Mouse (Mus musculus) hindbrain, embryonic 13.5 days (tissue): Measurements from ENCODE around the gene Ly6g. TPM values are rescaled to one million over a fixed set of nuclear protein-coding genes. Genes with fewer than 3 reads are reported as not detected.
"Not testable (repeated sequence)": the region's sequence is repeated elsewhere in the genome, so short reads cannot be mapped to it uniquely, and the experiment has no call there.

Source experiments
- ATAC-seq: fragments of 200-750 bp; cut with Nextera tagmentation; 2 replicates; pipeline ENCODE4 v1.8.0; 2017; ENCODE audit warnings: moderate TSS enrichment; ENCODE audit not compliant: low FRiP score
- H3K27ac ChIP-seq: fragments of 300-500 bp; sonication (generic); 2 replicates; pipeline ENCODE4 v1.5.1; 2015; ENCODE audit warnings: inconsistent platforms, mild to moderate bottlenecking, moderate library complexity
- H3K27me3 ChIP-seq: fragments of 300-500 bp; sonication (generic); 2 replicates; pipeline ENCODE4 v1.6.1; 2015; ENCODE audit warnings: mild to moderate bottlenecking, inconsistent platforms
- H3K36me3 ChIP-seq: fragments of 300-500 bp; sonication (generic); 2 replicates; pipeline ENCODE4 v1.6.1; 2015; ENCODE audit warnings: mild to moderate bottlenecking, inconsistent platforms
- H3K4me1 ChIP-seq: fragments of 300-500 bp; sonication (generic); replicated peaks from 2 replicates; pipeline ENCODE4 v1.6.1; 2015; ENCODE audit warnings: inconsistent platforms
- H3K4me2 ChIP-seq: fragments of 300-500 bp; sonication (generic); 2 replicates; pipeline ENCODE4 v1.6.1; 2015; ENCODE audit warnings: inconsistent platforms, mild to moderate bottlenecking, moderate library complexity
- H3K4me3 ChIP-seq: fragments of 300-500 bp; sonication (generic); 2 replicates; pipeline ENCODE4 v1.5.1; 2015; ENCODE audit warnings: mild to moderate bottlenecking, inconsistent platforms
- H3K9ac ChIP-seq: fragments of 300-500 bp; sonication (generic); 2 replicates; pipeline ENCODE4 v1.6.1; 2015; ENCODE audit warnings: mild to moderate bottlenecking, inconsistent platforms
- H3K9me3 ChIP-seq: fragments of 300-500 bp; sonication (generic); 2 replicates; pipeline ENCODE4 v1.6.1; 2016; ENCODE audit warnings: inconsistent platforms
- WGBS: fragments of 180-500 bp; shearing (Covaris S2); methylation state at CpG from one replicate; pipeline ENCODE4 v1.1.7; 2015; 5-methylcytosine and 5-hydroxymethylcytosine counted together
- polyA plus RNA-seq: library from polyadenylated mRNA; unstranded; fragments of >200 nt; fragmentation: Nextera tagmentation; extraction: Ambion mirVana; gene quantifications from 2 replicates; pipeline ENCODE4 v1.2.1, GENCODE M21; 2015

Ly6g gene
- polyA plus RNA-seq, 1 experiment from 2014 or later: not detected

DNA sequence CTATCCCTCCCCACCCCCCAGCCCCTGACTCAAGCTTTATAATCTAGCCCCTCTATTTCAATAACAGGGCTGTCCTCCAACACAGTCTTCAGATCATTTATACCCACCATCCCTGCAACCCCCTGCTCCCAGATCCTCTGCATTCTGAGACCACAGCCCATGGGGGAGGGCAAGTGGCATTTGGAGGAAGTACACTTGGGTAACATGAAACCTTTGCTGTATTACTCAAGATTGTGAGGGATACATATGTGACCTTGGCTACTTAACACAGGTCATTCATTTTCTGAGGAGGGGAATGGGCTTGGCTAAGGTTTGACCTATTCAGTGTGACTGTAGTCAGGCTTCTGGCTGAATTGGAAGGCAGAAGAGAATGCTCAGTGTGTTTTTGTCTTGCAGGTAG, 2.0 kb upstream of the Ly6g start:
- no peak overlapping the region for H3K4me3 ChIP-seq
- H3K4me2 ChIP-seq: no peak overlapping the region
- no peak for ATAC-seq
- no peaks in the 10 kb centered on the region for H3K27me3 ChIP-seq
- no peak overlapping the region for H3K27ac ChIP-seq
- H3K9me3 ChIP-seq: no peaks in the 10 kb centered on the region
- H3K9ac ChIP-seq: no peak overlapping the region
- no peaks in the 10 kb centered on the region for H3K4me1 ChIP-seq
- no peaks in the 10 kb centered on the region for H3K36me3 ChIP-seq

DNA sequence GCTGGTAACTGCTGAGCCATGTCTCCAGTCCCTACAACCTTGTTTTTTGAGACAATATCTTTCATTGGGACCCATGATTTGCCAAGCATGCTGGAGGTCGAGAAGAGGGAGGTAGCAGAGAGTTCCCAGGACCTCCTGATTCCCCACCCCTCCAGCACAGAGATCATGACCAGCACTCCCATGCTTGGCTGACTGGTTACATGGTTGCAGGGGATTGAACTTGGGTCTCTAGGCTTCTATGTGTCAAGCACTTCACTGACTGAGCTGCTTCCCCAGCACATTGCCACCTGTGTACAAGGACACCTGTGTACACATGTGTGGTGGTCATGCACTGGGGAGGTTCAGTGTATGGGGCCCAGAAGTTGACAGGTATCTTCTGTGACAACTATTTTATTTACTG, 2.6 kb downstream of the Ly6g start:
- Histone ChIP-seq H3K27ac (no peak overlapping the region), H3K4me1 (no peaks in the 10 kb centered on the region), H3K4me2 (no peak overlapping the region), H3K4me3 (no peak overlapping the region), H3K36me3 (no peaks in the 10 kb centered on the region), H3K9ac (no peak overlapping the region), H3K27me3 (no peaks in the 10 kb centered on the region), H3K9me3 (peaks cover 3% of the 10 kb centered on the region; the same call in 1 of the 2 replicates)
- WGBS: 61% methylated on average over 1 of the region's 1 CpGs
- ATAC-seq: no peak

GRCm38 (mm10) chr15:75175506-75175905, 20.5 kb downstream of the Ly6g start:
- no peak overlapping the region for H3K27ac ChIP-seq
- no peak overlapping the region for H3K4me2 ChIP-seq
- no peaks in the 10 kb centered on the region for H3K9me3 ChIP-seq
- H3K9ac ChIP-seq: no peak overlapping the region
- no peak for ATAC-seq
- no peak overlapping the region for H3K4me3 ChIP-seq
- no peaks in the 10 kb centered on the region for H3K27me3 ChIP-seq
- 75% methylated on average over 1 of the region's 1 CpGs for WGBS
- no peaks in the 10 kb centered on the region for H3K4me1 ChIP-seq
- no peaks in the 10 kb centered on the region for H3K36me3 ChIP-seq

GRCm38 (mm10) chr15:75186291-75186690, 31.3 kb downstream of the Ly6g start:
- H3K9ac ChIP-seq: no peak overlapping the region
- no peak for ATAC-seq
- H3K36me3 ChIP-seq: no peaks in the 10 kb centered on the region
- no peaks in the 10 kb centered on the region for H3K4me1 ChIP-seq
- no peak overlapping the region for H3K4me2 ChIP-seq
- H3K27ac ChIP-seq: no peak overlapping the region
- H3K27me3 ChIP-seq: no peaks in the 10 kb centered on the region
- H3K9me3 ChIP-seq: no peaks in the 10 kb centered on the region
- 33% methylated on average over 2 of the region's 2 CpGs for WGBS
- no peak overlapping the region for H3K4me3 ChIP-seq

DNA sequence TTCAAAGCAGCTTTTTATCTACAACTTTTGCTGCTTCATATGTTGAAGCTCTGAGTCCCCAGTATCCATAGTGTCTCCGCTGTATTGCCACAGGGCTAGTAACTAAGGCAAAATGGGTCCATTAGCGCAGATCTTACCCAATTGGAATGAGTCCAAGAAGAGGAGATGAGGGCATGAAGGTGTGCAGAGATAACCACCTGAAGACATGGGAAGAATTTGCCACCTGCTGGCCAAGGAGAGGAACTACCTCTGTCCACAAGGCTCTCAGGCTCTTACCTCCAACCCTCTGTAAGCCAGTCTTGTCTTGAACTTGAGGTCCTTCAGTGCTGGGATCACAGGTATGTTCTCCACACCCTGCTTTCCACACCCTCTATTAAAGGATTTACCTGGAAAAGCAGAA, 34.1 kb downstream of the Ly6g start:
- H3K4me3 ChIP-seq: no peak overlapping the region
- H3K36me3 ChIP-seq: no peaks in the 10 kb centered on the region
- H3K9me3 ChIP-seq: no peaks in the 10 kb centered on the region
- H3K4me1 ChIP-seq: no peaks in the 10 kb centered on the region
- no peaks in the 10 kb centered on the region for H3K27me3 ChIP-seq
- 62% methylated on average over 2 of the region's 2 CpGs for WGBS
- H3K9ac ChIP-seq: no peak overlapping the region
- H3K4me2 ChIP-seq: no peak overlapping the region
- ATAC-seq: no peak
- H3K27ac ChIP-seq: no peak overlapping the region

GRCm38 (mm10) chr15:75190560-75190959, 35.5 kb downstream of the Ly6g start:
- 3% methylated on average over 1 of the region's 3 CpGs for WGBS
- not testable (repeated sequence) for H3K36me3 ChIP-seq, H3K9me3 ChIP-seq, H3K27me3 ChIP-seq, H3K4me1 ChIP-seq, H3K4me2 ChIP-seq, H3K4me3 ChIP-seq, ATAC-seq, H3K9ac ChIP-seq, H3K27ac ChIP-seq

Other genes with a start within 250 kb of the Ly6g start
- gene Ly6i, start 171.8 kb upstream of the Ly6g start, polyA plus RNA-seq: not detected in 2 replicates
- 0.34 TPM in 1 of 2 replicates, not detected in the other for gene Ly6a, start 157.2 kb upstream of the Ly6g start, polyA plus RNA-seq
- gene Ly6c1, start 106.4 kb upstream of the Ly6g start, polyA plus RNA-seq: 2.0 and 2.7 TPM in 2 replicates
- not detected in 2 replicates for gene Ly6c2, start 43.3 kb upstream of the Ly6g start, polyA plus RNA-seq
- gene BC025446, start 61.1 kb downstream of the Ly6g start, polyA plus RNA-seq: not detected in 2 replicates
- gene Ly6f, start 113.2 kb downstream of the Ly6g start, polyA plus RNA-seq: not detected in 2 replicates